Mouse (Mus musculus) liver, adult (tissue): ENCODE measurements around the gene Arfgef2.

Experiments used
- GATA4 ChIP-seq: IDR thresholded peaks from 2 replicates; pipeline ENCODE4 v1.6.1; 2014; ENCODE audit warnings: mild to moderate bottlenecking, low read length; ENCODE audit not compliant: insufficient replicate concordance

Gene Arfgef2

DNA sequence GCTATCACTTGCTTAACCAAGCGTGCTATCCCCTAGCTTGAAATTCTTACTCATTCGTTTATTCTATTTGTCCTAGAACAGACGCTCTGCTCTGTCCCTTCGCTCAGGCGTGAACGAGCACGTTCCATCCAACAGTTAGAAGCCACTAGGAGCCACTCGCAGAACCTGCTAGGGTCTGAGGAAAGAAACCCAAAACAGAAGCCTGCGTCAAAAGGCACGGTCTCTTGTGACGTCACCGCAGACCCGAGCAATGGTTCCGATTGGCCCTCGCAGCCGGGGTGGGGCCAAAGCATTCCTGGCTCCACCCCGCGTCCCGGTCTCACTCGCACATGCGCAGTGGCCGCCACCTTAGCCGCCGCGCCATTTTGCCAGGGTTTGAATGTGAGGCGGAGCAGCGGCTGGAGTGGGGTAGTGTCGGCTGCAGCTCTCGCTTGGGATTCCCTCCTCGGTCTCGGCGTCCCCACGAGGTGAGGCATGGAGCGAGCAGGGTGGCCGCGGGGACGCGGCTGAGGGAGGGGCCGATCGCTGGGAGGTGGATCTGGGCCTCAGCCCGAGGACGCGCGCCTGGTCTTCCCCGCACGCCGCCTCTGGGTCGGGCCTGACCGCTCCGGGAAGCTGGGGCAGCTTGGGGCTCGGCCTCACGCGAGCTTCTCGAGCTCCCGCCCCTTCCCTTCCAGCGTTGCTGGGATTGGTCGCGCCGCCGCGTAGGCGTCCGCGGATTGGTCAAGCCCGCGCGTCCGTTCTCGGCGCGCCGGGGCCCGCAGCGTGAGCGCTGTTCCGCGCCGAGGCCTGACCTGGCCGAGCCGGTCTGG is 100.5 kb downstream of the Arfgef2 start, which contains the start of gene Cse1l:
Gene Cse1l, plus strand, starts transcription at position 330 of the 812 bp plus-strand sequence.
- TF ChIP-seq GATA4: no peak

DNA sequence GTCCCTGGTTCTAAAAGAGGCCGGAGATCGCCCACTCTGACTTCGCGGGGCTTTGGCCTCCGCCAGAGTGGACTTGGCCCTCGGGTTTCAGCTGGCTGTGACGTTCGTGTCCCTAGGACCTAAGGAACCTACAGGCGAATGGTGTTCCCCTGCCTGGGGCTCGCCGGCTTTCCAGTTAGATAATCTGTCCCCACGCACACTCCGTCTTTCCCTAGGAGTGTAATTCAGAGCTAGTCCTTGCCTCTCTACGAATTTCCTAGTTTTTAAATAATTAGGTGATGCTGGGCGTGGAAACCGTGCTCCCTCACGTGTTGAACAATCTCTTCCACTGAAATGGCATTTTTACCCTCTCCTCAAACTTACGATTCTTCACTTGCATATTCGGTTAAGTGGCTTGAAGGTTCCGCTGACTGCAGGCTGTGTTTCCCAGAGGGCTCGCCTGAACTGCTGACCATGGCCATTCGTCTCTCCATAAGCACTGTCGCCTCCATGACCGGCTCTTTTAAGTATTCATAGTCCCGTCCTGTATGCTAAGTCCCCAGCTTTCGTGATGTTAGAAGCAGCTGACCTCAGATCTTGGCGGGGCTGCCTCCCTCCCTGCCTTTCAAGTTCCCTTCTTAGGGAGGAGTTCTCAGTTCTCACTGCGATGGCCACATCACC is 101.3 kb downstream of the Arfgef2 start:
- TF ChIP-seq GATA4: no peak

DNA sequence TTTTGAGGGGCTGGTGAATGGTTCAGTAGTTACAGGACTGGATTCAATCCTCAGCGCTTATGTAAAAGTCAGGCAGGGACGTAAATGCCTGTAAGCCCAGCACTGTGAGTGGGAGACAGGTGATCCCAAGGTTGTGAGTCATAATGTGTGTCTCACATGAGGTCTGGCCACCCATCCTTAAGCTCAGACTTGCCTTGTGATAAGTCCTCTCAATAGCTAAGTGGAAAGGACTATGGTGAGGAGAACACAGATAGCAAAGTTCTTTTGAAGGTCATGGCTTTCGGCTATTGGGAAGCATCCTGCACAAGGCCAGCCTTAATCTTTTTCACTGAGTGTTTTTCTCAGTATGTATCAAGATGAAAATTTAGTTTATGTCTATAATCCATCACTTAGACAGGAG is 104.3 kb downstream of the Arfgef2 start:
- TF ChIP-seq GATA4: no peak

- TF ChIP-seq GATA4: no peak
Measured at GRCm38 (mm10) chr2:166910536-166910935, 105.1 kb downstream of the Arfgef2 start.

- TF ChIP-seq GATA4: no peak
Measured at GRCm38 (mm10) chr2:166923971-166924370, 118.6 kb downstream of the Arfgef2 start.

DNA sequence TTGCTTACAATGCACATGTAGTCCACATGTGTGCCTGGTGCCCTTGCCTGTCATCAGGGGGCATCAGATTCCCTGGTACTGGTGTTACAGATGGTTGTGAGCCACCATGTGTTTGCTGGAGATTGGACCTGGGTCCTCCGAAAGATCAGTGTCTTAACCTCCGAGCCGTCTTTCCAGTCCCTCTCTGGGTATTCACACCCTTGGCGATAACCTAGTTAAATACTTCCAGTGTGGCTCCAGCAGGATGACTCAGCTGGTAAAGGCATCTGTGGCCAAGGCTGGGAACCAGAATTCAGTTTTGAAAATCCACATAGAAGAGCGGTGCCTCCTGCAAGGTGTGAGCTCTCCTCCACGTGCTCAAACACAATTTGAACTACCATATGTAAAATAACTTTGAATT is 128.6 kb downstream of the Arfgef2 start:
- TF ChIP-seq GATA4: no peak

DNA sequence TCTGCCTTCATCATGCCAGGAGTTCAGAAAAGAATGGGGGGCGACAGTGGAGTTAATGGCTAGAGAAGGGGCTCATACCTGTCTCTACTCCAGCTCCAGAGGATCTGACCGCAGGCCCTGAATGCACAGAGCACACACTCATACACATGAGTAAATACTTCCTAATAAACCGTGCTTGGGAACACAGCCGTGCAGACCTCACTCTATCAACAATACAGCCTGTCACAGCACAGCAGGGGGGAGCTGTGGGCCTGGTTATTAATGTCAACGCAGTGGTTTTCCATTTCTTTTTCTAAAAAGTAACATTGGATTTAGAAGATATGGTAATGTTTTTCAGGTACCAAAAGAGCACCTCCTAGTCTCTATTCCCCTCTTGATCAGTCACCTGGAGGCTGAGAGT is 129.0 kb downstream of the Arfgef2 start:
- no peak for TF ChIP-seq GATA4

- no peak for TF ChIP-seq GATA4
Measured at GRCm38 (mm10) chr2:166935582-166935981, 130.2 kb downstream of the Arfgef2 start.

DNA sequence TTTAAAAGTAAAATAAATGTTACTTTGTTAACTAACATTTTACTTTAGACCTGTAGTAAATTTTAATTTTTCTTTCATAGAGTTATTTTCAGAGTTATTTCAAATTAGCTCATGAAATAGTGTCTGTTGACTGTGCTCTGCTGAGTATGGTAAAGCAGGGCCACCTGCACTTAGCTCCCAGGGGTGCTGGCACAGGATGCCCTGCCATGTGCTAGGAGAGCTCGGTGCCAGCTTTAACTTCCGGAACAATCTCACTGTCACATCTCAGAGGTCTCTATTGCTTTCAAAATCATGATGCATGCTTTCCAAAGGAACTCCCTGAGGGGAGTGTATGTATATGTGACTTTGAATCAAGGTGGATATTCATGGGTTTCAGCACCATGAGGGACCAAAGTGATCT is 130.8 kb downstream of the Arfgef2 start:
- no peak for TF ChIP-seq GATA4

DNA sequence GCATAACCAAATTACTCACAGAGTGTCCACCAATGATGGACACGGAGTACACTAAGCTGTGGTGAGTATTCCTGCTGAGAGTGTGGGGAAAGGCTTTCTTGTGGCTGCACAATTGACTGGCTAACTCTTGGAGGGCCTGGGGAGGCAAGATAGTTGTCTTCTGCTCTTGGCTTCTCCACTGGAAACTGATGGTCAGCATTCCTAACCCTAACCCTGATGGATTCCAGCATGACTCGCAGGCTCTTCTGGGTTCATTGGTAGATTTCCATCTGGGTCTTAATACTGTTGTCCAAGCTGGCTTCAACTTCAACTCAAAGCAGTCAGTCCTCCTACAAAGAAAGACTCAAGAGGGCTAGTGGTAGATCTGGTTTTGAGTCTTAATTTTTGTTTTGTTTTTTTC is 137.8 kb downstream of the Arfgef2 start:
- TF ChIP-seq GATA4: no peak

GRCm38 (mm10) chr2:166944346-166944745 is 139.0 kb downstream of the Arfgef2 start:
- no peak for TF ChIP-seq GATA4

DNA sequence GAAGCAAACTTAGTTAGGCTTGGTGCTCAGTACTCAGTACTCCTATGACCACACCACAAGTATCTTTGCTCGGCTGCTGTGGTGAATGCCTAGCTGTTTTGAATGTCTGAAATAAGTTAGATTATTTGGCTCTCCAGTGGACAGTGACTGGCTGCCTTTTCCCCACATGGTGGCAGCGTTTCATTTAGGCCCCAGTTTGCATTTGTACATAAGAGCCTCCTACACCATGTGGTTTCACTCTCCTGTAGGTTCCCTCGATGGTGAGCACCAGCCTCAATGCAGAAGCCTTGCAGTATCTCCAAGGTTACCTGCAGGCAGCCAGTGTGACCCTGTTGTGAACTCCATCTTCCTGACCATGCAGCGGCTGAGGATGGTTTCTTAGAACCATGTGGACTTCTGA is 140.1 kb downstream of the Arfgef2 start:
- TF ChIP-seq GATA4: no peak
